Mouse (Mus musculus) mouse trophoblast stem cell (cell line): ENCODE data around the gene Rpl36al.

ENCODE experiments used
- in situ Hi-C, 2 experiments: fragments of 300-500 bp; cut with MseI, MboI; formaldehyde crosslinking; loops; 2 replicates in 1 of 2; 3 replicates in 1 of 2; pipeline ENCODE4 v1.15.1; 2025

Gene Rpl36al

DNA sequence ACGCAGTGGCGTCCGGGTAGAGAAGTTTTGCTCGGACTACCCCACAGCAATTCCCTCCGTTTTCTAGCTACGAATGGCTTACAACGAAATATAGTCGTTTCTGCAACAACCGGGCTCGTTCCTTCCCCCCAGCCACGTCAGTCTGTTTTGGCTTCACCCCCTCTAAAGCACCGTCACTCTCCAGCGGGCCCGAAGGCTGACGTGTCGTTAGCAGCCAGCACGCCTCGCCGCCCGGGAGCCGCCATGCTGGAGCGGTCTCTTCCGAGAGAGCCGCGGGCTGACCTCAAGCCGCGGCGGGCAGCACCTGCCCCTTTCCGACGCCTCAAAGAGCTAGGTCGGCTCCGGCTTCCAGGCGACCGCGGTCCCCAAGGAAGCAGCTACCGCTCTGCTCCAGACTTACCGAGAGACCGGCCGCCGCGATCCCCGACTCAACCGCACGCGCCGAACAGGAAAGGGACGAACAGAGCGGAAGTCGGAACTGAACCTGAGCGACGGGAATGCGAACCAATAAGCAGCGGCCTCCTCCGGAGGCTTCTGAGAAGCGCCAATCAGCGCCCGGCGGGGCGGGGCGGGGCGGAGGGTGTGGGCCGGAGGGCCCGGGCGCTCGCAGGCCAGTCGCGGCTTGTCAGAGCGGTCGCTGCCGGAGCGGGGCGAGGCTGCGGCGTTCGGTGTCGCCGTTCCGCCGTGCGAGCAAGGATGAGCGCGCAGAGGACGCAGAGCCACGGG lies at the start of gene Rpl36al, which contains the start of gene Mgat2:
Gene Rpl36al (minus strand): TSS at position 501 of the 726 bp plus-strand sequence.
Gene Mgat2 (plus strand): TSS at position 575 of the 726 bp plus-strand sequence.
- in situ Hi-C loops: no loop called here

DNA sequence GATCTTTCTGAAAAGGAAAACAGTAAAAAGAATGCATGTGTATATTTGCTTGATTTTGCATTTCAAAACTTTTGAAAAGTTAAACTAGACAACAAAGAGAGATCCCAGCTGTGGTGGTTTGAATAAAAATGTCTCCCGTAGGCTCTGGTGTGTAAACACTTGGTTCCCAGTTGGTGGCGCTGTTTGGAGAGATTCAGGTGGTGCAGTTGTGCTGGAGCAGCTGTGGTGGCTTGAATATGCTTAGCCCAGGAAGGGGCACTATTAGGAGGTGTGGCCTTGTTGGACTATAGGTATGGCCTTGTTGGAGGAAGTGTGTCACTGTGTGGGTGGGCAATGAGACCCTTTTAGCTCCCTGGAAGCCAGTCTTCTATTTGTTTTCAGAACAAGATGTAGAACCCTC lies 45.4 kb upstream of the Rpl36al start:
- in situ Hi-C loops: no loop called here

DNA sequence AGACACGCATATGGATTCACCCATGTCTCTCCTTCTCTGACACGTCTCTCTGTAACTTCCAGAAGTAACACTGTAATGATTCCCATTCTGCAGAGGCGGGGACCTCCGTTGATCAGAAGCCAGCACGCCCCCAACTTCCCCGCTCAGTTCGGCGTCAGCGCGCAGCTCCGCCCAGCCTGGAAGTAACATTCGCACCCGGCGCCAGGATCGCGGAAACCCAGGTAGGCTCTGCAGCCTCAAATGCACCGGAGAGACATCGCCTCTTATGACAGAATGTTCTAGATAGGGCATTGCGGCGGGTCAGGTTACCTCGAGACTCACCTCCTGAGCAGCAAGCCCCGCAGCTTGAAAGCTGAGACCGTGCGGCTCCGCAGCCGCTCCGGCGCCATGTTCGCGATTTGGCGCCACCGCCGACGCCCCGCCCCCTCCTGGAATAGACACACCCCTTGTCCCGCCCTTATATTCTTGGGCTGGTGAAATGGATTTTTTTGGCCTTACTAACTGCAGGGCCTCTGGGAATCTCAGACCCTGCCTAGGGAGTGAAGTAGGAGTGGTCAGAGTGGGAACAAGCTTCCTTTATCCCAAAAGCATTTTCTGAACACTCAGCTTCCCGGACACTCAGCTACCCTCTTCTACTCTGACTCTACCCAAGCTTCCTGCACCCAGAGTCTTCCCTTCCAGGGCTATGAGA lies 44.0 kb upstream of the Rpl36al start, which contains the start of gene Pole2:
Gene Pole2 (minus strand): TSS at position 420 of the 691 bp plus-strand sequence.
- in situ Hi-C loops: no loop called here

DNA sequence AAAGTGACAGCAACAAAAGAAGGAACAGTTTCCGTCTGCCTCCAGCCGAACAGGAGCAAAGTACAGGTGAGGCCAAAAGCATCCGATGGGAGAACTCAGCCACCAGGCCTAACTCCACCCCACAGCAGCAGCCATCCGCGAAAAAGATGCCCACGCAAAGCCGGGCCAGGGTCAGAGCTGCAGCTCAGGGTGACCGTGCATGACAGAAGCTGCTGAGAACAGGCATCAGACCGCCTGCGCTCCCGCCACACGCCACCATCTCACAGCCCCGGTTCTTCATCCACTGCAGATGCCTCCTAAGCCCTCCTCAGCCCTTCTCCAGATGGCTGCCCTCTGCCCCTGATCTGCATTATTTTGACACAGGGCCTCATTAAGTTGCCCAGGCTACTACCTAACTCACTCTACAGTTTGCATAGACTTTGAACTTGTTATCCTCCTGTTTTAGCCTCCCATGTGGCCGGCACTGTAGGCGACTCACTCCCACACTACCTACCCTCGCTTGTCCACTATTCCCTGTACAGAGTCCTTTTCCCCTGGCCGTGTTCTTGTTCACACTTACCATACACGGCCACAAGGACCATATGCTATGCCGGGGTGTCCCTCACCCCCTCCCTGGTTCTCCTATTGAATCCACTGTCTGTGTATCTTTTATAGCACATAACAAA lies 36.9 kb upstream of the Rpl36al start:
- in situ Hi-C loops: no loop called here

DNA sequence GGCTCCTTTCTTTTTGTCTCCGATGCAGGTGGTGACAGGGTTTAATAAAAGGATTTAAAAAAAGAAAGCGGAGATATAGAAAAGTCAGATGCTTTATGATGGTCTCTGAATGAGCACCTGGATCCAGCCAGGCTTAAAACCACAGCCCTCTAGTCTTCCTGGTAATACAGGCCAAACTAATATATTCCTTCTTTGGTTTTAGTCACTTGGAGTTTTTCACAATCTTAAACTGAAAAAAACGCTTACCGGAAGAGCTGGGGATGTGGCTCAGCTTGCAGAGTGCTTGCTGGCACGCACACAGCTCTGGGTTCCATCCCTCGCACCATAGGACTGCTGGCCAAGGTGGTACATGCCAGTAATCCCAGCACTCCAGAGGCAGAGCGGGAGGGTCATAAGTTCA lies 32.7 kb upstream of the Rpl36al start:
- in situ Hi-C loops: no loop called here

DNA sequence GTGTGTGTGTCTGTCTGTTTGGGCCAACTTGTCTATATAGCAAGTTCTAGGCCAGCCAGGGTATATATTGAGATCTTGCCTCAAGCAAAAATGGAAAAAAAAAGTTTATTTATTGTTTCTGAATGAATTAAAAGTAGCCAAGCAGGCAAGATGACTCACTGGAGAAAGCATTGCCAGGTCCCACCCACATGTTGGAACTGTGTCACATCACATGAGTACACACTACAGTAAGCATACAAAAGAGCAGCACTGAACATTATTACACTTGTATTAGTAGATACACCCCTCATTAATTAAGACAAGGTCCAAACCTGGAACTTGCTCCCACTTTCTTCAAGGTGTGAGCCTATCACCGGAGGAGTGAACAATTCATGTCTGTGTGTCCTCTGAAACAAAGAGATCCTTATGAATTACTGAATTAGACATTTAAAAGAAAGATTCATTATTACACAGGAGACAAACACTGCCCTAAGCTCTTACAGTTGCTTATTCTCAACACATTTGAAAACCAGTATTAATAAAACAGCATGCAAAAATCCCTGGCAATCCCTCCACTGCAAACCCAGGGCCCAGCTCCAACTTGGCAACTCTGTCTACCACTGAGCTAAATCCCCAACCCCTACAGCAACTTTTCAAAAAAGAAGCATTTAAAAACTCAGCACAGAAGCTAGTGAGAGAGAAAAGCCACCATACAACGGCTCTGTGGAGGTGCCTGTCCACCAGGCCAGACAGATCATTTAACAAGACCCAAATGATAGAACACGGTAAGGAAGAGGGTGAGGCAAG lies 31.3 kb upstream of the Rpl36al start:
- in situ Hi-C loops: no loop called here

DNA sequence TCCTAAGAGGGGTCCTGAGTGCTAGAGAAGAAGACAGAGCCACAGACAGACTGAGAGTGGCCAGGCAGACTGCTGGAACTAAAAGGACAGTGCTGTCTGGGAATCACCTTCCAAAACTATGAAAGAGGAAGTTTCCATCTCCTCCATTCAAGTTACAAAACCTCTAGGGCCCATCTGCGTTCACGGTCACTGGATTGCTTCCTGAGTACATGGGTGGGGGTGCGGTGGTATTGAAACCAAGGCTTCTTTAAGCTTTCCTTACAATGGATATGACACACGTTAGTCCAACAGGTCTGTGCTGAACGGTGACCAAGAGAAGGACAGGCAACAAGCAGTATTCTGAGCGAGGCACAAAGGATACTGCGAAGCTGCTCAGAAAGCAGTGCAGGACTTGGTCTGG lies 30.5 kb upstream of the Rpl36al start:
- in situ Hi-C loops: no loop called here

DNA sequence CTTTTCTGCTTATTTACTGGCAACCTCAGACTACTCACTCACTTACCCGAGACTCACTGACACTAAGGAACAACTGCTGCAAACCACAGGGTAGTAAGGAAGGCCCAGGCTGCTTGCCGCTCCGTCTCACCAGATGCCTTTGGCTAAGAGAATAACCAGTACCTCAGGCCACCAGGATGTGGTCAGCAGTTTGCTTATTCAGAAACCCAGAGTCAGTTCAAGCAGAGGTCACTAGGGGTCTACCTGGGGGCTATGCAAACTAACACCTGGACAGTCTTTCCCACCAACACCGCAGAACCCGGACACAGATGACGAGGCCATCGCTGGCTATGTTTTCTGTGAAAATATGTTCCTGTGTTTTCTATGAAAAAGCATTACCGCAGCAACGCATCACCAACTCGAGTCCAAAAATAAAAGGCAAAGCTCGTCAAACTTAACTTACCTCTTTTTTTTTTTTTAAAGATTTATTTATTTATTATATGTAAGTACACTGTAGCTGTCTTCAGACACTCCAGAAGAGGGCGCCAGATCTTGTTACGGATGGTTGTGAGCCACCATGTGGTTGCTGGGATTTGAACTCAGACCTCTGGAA lies 29.4 kb upstream of the Rpl36al start:
- in situ Hi-C loops: no loop called here

DNA sequence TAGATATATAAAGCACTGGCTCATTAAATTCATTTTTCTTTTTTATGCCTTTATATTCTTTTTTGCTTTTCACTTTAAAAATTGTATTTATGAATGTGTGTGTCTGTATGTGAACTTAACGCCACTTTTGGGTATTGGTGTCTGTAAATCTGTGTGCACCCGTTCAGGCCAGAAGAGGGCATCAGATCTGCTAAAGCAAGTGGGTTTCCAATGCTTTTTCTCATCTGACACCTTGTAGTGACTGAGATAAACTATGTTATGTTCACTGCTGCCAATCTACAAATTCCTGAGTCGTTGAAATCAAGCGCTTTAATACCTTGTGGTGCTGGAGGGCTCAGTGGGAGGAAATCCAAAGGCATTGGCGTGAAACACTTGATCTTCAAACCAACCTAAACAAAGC lies 27.2 kb upstream of the Rpl36al start:
- in situ Hi-C loops: no loop called here

DNA sequence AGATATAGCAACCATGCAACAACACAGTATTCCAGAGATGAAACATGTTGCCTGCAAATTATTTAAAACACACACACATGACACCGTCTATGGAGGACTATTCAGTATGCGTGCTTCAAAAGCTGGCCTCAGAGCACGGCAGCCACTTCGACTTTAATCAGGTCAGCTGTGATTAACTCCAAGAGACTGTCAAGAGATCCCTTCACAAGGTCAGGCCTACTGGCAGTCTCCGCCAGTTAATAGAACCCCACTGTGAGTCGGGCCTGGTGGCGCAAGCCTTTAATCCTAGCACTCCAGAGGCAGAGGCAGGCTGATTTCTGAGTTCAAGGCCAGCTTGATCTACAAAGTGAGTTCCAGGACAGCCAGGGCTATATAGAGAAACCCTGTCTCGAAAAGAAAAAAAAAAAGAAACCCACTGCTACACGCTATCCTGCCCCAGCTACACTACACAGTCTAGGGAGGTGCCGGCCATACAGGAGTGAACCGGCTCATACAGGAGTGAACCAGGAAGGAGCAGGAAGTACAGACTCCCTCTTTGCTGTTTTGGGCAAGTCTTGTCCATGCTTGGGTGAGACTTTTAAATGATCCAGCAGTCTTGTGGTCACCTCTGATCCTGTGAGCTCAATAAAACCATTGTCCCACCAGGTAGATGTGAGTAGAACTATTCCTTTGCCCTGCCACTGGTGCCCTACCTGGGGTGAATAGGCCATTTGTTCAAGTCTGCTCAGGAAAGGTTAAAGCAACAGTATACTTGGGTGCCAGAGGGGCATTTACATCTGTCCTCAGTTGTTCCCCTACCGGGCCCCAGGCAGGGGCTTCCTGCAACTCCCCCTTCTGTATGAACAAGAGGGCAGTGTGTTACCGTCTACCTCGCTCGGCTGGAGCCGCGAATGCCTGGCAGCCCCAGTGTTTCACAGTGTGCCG lies 26.4 kb upstream of the Rpl36al start:
- in situ Hi-C loops: no loop called here

DNA sequence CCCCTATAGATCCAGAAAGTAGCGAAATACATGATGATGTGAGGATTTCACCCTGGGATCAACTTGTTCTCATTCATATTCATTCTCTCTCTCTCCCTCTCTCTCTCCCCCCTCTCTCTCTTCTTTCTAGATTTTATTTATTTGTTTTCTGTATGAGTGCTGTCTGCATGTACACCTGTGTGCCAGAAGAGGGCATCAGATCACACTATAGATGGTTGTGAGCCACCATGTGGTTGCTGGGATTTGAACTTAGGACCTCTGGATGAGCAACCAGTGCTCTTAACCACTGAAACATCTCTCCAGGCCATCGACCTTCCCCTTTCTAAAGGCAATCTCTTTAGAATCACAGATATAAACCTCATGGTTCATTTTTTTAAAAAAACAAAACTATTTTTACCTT lies 24.6 kb upstream of the Rpl36al start:
- in situ Hi-C loops: no loop called here

DNA sequence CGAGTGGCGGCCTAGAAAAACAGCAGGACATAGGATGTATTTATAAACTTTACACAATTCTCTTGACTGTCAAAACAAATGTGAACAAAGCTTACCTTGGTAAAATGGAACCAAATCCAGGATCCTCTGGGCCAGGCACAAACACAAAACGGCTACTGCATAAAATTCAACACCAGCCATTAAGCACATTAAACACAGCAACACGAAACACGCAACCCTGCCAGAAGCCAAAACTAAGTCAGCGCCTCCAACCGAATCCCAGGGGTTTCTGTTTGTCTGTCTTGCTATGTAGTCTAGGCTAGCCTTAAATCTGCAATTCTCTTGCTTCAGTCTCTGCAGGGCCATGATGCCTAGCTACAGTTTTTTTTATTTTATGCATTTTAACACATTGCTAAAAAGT lies 24.0 kb upstream of the Rpl36al start:
- in situ Hi-C loops: no loop called here

DNA sequence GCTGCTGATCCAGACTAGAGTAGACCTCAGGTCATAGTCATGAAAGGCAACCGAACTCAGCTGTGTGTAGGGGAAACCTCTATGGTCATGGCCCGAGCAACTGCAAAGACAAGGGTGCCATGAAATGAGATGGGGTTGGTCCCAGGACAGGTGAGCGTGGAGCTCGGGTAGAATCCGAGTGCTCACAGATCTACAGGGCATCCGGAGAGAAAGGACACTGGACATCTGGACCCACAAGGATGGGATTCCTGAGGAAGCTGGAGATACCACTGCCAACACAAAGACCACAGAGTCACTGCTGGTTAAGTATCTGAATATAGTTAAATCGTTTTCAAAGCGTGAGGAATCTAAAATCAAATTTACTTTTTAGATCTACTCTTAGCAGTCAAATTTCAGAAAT lies 23.5 kb upstream of the Rpl36al start:
- in situ Hi-C loops: no loop called here

DNA sequence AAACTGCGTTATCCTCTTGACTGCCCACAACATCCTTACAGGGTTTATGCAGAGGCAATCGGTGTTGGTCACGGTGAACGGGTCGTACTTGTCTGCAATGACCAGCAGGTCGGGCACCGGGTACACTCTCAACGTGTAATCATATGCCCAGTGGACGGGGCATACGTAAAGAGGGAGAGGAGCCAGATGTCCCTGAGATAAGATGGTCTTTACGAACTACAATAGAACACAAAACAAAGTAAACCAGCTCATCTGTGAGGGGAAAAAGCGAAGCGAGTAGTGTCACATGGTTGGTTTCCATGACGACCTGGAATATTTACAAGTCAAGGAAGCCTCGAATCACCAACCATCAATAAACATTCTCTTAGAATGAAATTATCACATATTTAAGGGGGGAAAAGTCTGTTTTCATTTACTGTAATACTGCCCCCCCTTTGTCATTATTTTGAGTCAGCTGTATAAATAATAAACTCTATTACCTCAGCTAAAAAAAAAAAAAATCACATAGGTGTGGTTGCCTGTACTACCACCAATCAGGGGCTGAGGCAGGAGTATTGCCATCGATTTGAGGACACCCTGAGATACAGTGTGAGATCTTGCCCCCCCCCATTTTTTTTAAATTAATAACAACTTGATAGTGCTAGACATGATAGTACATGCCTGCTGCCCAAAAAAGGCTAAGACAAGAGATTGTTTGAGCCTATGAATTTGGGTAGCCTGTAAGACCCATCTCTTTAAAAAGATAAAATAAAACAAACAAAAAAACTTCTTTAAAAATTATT lies 20.4 kb upstream of the Rpl36al start, which contains the start of gene Gm49384:
Gene Gm49384 (minus strand): TSS at position 216 of the 782 bp plus-strand sequence.
- in situ Hi-C loops: no loop called here

DNA sequence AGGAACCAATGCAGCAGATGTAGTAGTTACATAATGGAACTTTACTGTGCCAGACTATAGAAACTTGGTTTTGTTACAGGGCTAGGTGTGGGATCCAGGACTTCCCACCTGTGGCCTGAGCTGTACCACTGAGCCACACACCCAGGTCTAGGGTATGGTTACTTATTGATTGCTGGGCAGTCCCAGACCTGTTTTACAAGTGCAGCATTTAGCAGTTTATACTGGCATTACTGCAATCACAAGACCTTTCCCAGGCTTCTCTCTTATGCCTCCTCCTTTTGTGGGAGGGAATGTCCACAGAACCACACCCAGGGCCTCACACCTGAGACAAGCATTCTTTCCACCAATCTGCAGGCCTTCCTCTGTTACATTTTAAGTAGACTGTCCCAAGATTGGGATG lies 15.1 kb upstream of the Rpl36al start:
- in situ Hi-C loops: no loop called here

DNA sequence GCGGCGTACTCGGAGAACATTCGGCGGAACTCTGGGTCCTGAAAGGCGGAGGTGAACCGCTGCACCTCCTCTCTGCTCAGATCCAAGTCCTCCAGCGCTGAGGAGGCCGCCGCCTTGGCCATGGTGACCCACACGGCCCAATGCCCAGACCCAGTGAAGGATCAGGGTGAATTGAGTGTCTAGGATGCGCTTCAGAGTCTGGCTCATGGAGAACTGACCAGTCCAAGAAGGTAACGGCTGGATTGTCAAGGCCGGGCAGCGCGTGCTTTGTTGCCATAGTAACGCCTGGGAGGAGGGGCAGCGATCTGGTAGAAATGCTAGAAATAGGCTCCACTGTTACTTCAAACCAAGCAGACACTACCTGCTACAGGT lies 14.3 kb upstream of the Rpl36al start, which contains the start of gene Dnaaf2:
Gene Dnaaf2 (minus strand): TSS at position 266 of the 372 bp plus-strand sequence.
- in situ Hi-C loops: no loop called here

DNA sequence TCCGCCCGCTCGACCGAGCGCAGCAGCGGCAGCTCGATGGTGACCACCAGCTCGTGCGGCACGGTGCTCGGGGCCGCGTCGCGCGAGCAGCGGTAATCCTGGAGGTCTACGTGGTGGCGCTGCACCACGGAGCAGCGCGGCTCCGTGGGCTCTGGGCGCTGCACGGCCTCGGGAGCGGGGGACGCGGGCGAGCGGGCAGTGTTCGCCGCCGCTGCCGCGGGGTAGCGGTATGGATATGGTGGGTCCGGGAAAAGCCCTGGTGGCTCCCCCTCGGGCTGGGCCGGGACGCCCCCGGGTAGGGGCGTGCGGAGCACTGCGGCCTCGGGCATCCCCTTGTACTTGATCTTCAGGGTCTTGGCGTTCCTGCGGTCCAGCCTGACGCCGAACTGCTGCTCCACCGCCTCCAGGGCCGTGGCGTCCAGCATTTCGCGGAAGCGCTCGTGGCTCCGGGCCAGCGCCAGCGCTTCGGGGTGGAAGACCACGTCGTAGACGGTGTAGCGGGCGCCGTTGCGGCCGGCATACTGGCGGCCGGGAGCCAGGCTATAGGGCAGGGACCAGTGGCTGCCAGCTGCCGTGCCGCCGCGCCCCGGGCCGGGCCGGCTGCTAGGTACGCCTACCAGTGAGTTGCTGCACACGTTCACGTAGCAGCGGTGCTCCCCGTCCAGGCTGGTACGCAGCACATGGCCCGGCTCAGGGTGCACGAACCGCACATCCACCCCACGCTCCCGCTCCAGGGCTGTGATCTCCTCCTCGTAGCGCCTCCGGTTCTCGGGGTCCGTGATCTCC lies 13.7 kb upstream of the Rpl36al start:
- in situ Hi-C loops: no loop called here
